Mouse (Mus musculus): ENCODE results near the gene Olfr926.
"Not testable (repeated sequence)": the region's sequence is repeated elsewhere in the genome, so short reads cannot be mapped to it uniquely, and the experiment has no call there.

Olfr926 gene

DNA sequence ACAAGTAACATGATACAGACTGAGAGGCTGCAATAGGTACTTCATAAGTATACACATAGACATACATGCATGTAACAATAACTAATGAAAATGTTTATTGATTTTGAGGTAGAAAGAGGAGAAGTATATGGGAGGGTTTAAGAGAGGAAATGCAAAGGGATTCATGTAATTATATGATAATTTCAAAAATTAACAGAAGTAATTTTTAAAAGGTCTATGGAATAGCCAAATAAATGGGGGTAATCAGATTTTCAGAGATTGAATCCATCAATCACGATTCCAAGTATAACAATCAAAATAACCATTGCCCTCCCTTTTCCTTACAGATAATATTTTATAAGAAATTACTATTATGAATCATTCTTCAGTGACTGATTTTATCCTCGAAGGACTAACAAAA lies at the start of gene Olfr926:
Olfr926 (plus strand) TSS at position 301 of the 400 bp plus-strand sequence.
- H3K36me3 ChIP-seq (ENCODE audit: control insufficient read depth, insufficient read depth, low read length, poor library complexity, severe bottlenecking) = no peaks in the 10 kb centered on the region
- no peak for DNase-seq (ENCODE audit: low read depth, low spot score)
- H3K27me3 ChIP-seq (ENCODE audit: control insufficient read depth, insufficient read depth, low read length, poor library complexity, severe bottlenecking) = no peaks in the 10 kb centered on the region

DNA sequence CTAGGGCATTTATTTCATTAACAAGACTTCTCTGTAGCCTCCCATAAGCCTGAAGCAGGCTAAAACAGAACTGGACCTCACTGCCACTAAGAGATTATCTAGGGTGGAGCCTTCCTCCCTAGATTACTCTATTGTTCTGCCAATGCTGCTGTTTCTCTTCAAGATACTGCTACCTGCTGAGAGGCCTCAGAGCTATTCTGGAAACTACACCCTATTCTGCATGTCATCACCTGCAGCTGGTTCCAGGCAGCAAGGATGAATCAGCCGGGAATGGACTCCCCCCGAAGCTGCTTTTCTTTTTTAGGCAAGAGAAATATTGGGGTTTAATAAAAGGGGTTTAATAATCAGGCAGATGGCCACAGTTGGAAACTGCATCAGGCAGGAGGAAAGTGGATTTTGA lies 43.9 kb upstream of the Olfr926 start:
- DNase-seq (ENCODE audit: low read depth, low spot score) = no peak
- Histone ChIP-seq H3K36me3 (ENCODE audit: control insufficient read depth, insufficient read depth, low read length, poor library complexity, severe bottlenecking) (no peaks in the 10 kb centered on the region), H3K27me3 (ENCODE audit: control insufficient read depth, insufficient read depth, low read length, poor library complexity, severe bottlenecking) (no peaks in the 10 kb centered on the region)

DNA sequence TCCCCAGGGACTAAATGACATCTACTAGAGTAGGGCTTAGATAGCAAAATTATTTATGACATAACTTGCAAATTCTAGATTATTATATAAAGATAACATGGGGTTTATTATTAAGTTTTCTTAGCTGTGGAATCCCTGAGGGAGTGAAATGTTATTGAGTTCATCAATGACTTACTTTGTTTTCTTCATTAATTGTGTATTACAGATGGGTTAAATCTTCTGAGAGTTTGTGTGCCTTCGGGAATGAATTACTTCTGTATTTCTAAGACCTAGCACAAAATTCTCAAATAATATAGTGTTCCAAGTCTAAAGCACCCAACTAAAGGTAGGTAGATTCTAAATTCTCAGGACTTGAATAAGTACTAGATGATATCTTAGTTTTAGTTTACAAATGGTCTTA lies 32.8 kb upstream of the Olfr926 start, which contains the start of gene Olfr924:
Olfr924 (plus strand) TSS at position 301 of the 400 bp plus-strand sequence.
- Histone ChIP-seq H3K36me3 (ENCODE audit: control insufficient read depth, insufficient read depth, low read length, poor library complexity, severe bottlenecking) (no peaks in the 10 kb centered on the region), H3K27me3 (ENCODE audit: control insufficient read depth, insufficient read depth, low read length, poor library complexity, severe bottlenecking) (no peaks in the 10 kb centered on the region)
- DNase-seq (ENCODE audit: low read depth, low spot score) = no peak

DNA sequence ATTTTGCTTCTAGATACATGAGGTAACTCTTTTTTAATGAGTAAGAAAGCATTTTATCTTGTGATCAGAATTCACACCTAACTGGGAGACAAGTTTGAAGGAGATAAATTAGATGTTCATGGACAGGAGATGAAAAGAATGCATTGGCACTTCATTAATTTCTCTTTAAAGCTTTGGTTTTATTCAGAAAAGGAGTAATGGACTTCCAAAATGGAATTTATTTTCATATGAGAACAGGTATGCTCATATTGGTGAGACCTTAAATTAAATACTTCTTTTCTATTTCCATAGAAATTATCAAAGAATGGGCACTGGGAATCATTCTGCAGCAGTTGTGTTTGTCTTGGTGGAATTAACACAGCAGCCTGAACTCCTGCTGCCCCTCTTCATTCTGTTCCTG lies 22.2 kb upstream of the Olfr926 start, which contains the start of gene Olfr26:
Olfr26 (plus strand) TSS at position 301 of the 400 bp plus-strand sequence.
- H3K36me3 ChIP-seq (ENCODE audit: control insufficient read depth, insufficient read depth, low read length, poor library complexity, severe bottlenecking) = no peaks in the 10 kb centered on the region
- DNase-seq (ENCODE audit: low read depth, low spot score) = no peak
- no peaks in the 10 kb centered on the region for H3K27me3 ChIP-seq (ENCODE audit: control insufficient read depth, insufficient read depth, low read length, poor library complexity, severe bottlenecking)

DNA sequence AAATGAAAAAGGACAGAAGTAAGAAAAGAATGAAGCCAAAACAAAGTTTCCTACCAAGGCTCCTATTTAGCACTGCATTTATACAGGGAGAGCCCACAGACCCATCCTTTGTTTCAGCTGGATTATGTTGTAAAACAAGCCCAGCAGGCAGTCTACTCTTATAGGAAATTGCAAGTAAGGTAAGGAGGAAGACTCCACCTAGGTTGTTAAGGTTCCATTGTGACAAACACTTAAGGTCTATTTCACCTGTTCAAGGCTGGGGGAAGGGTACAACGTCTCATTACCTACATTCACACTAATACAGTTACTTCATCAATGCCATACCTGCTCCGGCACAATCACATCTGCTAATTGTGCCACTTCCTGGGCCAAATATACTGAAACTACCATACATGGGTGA lies 2.0 kb upstream of the Olfr926 start:
- H3K27me3 ChIP-seq (ENCODE audit: control insufficient read depth, insufficient read depth, low read length, poor library complexity, severe bottlenecking); DNase-seq (ENCODE audit: low read depth, low spot score): not testable (repeated sequence)

More for the DNA sequence above, 2.0 kb upstream of the Olfr926 start:
- not testable (repeated sequence) for H3K36me3 ChIP-seq (ENCODE audit: control insufficient read depth, insufficient read depth, low read length, poor library complexity, severe bottlenecking)

All from splenic B cell, adult 2 months (primary cell).